Mouse (Mus musculus) ovary, postnatal 10 days (tissue): Measurements from ENCODE around the gene Cd300lg.

Source experiments
- DNase-seq: peaks from one replicate; pipeline ENCODE4 v3.0.0; 2022; ENCODE audit warnings: low spot score

The Cd300lg gene

GRCm38 (mm10) chr11:102041350-102041949 is at the start of gene Cd300lg:
TSS of gene Cd300lg (plus strand) at chr11:102041509.
- no peak for DNase-seq

GRCm38 (mm10) chr11:101991813-101992212 is 49.5 kb upstream of the Cd300lg start:
- DNase-seq, result no peak

- DNase-seq, result no peak
Observed at GRCm38 (mm10) chr11:101992411-101992810, 48.9 kb upstream of the Cd300lg start.

GRCm38 (mm10) chr11:101994100-101994499 is 47.2 kb upstream of the Cd300lg start:
- DNase-seq, result no peak

GRCm38 (mm10) chr11:101995938-101996337 is 45.4 kb upstream of the Cd300lg start:
- no peak for DNase-seq

- DNase-seq, result no peak
Observed at GRCm38 (mm10) chr11:101998258-101998657, 43.1 kb upstream of the Cd300lg start.

GRCm38 (mm10) chr11:101999466-101999865 is 41.8 kb upstream of the Cd300lg start:
- DNase-seq, result no peak

GRCm38 (mm10) chr11:102004251-102004650 is 37.1 kb upstream of the Cd300lg start:
- DNase-seq, result no peak

- no peak for DNase-seq
Observed at GRCm38 (mm10) chr11:102006271-102006670, 35.0 kb upstream of the Cd300lg start.

- no peak for DNase-seq
Observed at GRCm38 (mm10) chr11:102006688-102007087, 34.6 kb upstream of the Cd300lg start.

- no peak for DNase-seq
Observed at GRCm38 (mm10) chr11:102008372-102008771, 32.9 kb upstream of the Cd300lg start.

GRCm38 (mm10) chr11:102008954-102009637 is 32.2 kb upstream of the Cd300lg start:
- no peak for DNase-seq

GRCm38 (mm10) chr11:102010140-102010539 is 31.2 kb upstream of the Cd300lg start:
- no peak for DNase-seq

GRCm38 (mm10) chr11:102011510-102011909 is 29.8 kb upstream of the Cd300lg start:
- DNase-seq, result no peak

- DNase-seq, result no peak
Observed at GRCm38 (mm10) chr11:102013201-102013600, 28.1 kb upstream of the Cd300lg start.

GRCm38 (mm10) chr11:102015472-102015871 is 25.8 kb upstream of the Cd300lg start:
- no peak for DNase-seq

GRCm38 (mm10) chr11:102016136-102016535 is 25.2 kb upstream of the Cd300lg start:
- no peak for DNase-seq

GRCm38 (mm10) chr11:102019736-102020135 is 21.6 kb upstream of the Cd300lg start:
- no peak for DNase-seq

GRCm38 (mm10) chr11:102021196-102021595 is 20.1 kb upstream of the Cd300lg start:
- DNase-seq, result no peak

GRCm38 (mm10) chr11:102023406-102023805 is 17.9 kb upstream of the Cd300lg start:
- DNase-seq, result no peak

GRCm38 (mm10) chr11:102024084-102024758 is 17.1 kb upstream of the Cd300lg start:
- DNase-seq, result no peak

- no peak for DNase-seq
Observed at GRCm38 (mm10) chr11:102024875-102025274, 16.4 kb upstream of the Cd300lg start.

GRCm38 (mm10) chr11:102025354-102025753 is 16.0 kb upstream of the Cd300lg start:
- DNase-seq, result no peak
